ENCODE assay signal across 8 mouse cellular contexts in the genomic region with DNA sequence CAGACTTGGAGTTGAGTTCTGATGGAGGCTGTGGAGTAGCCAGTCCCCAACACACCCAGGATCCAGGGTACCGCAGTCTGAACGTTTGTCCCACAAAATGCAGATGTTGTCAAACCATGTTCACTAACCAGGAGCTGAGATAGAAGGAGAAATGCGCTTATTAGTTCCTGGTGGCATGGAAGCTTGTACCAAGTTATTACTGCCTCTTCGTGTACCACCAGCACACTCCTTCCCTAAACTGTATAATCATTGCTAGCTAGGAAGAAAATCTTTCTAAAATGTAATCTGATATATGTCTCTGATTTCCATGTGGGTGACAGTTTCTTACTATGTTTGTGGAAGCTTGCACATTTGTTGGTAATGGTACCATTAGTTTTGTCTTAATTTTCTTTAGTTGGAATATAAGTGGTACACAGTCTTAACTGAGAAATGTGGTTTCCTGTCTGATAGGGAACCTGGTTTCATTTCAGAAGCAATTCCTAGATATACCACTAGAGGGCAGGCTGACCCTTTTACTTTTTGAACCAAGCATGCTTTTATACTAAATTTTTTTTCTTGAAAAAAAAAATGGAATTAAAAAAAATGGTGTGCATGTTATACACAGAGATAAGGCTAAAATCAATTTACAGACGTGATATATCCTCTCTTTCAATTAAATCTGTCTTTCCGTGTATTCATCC.
A peak's percentile ranks its signal among the peaks of the same experiment; 100 is the strongest.
DNase-seq lines count a peak whose midpoint lies in the region; ATAC-seq and TF ChIP-seq lines count a peak whose summit lies in the region.

No protein-coding gene starts in this region.

- DNase-seq in adrenal gland, postnatal 10 days, result peak; percentile 50
- DNase-seq in adrenal gland, postnatal 25 days, result no peak
- peak; percentile 74 for DNase-seq in kidney, postnatal 0 days (ENCODE audit: low spot score)
- no peak for DNase-seq in kidney, adult 18-20 months
- peak; percentile 75 for DNase-seq in embryo, embryonic 10.5 days (ENCODE audit: low spot score)
- DNase-seq in mesoderm, embryonic 11.5 days (ENCODE audit: low read depth, low spot score), result peak; percentile 48
- no peak for DNase-seq in ovary, postnatal 10 days (ENCODE audit: low spot score)

- WGBS in kidney, postnatal 0 days, result 64% methylated on average over 6 of the region's 6 CpGs

- no peak overlapping the region for H3K27ac ChIP-seq in kidney, postnatal 0 days

- ATAC-seq in kidney, postnatal 0 days (replicated peaks; ENCODE audit: low FRiP score, low read depth), result no peak
- ATAC-seq in CD4-positive, CD25-positive, alpha-beta regulatory T cell, adult 4 months, result peak; percentile 81

- H3K4me2 ChIP-seq in kidney, postnatal 0 days (ENCODE audit: low read length), result no peak overlapping the region

- H3K4me3 ChIP-seq in kidney, postnatal 0 days (replicated peaks; ENCODE audit: low read depth, low read length), result no peak overlapping the region

- no peaks in the 10 kb centered on the region for H3K27me3 ChIP-seq in kidney, postnatal 0 days (ENCODE audit: insufficient read depth, low read length)

- peak; percentile 82 for TF ChIP-seq CTCF in kidney, postnatal 0 days (IDR thresholded peaks at IDR 0.05; ENCODE audit: low read depth)

- no peaks in the 10 kb centered on the region for H3K4me1 ChIP-seq in kidney, postnatal 0 days (replicated peaks; ENCODE audit: insufficient read depth, low read length)

- H3K36me3 ChIP-seq in kidney, postnatal 0 days (ENCODE audit: insufficient read depth, low read length), result no peaks in the 10 kb centered on the region

- no peak overlapping the region for H3K9ac ChIP-seq in kidney, postnatal 0 days (ENCODE audit: low read depth, low read length)

- H3K9me3 ChIP-seq in kidney, postnatal 0 days (replicated peaks; ENCODE audit: low read length), result no peaks in the 10 kb centered on the region

Comparison
In these comparisons a context has a peak if more than half of its experiments do, and no peak if none do; other contexts are left out.
1. DNase-seq: peak in adrenal gland, postnatal 10 days (single experiment), kidney, postnatal 0 days (single experiment), embryo, embryonic 10.5 days (single experiment) and mesoderm, embryonic 11.5 days (single experiment); none in adrenal gland, postnatal 25 days (single experiment), kidney, adult 18-20 months (single experiment) and ovary, postnatal 10 days (single experiment).